Mouse (Mus musculus) embryonic facial prominence, embryonic 13.5 days (tissue): Measurements from ENCODE around the gene Abat. TPM values are rescaled to one million over a fixed set of nuclear protein-coding genes. Genes with fewer than 3 reads are reported as not detected.

Experiments used
- ATAC-seq: fragments of 200-750 bp; cut with Nextera tagmentation; 2 replicates; pipeline ENCODE4 v1.8.0; 2017; ENCODE audit warnings: low read depth; ENCODE audit not compliant: insufficient number of reproducible peaks, insufficient read depth, low FRiP score, low TSS enrichment
- H3K27ac ChIP-seq: fragments of 300-500 bp; sonication (generic); 2 replicates; pipeline ENCODE4 v1.5.1; 2015; ENCODE audit warnings: moderate library complexity, mild to moderate bottlenecking, inconsistent platforms
- H3K27me3 ChIP-seq: fragments of 300-500 bp; sonication (generic); 2 replicates; pipeline ENCODE4 v1.6.1; 2015; ENCODE audit warnings: mild to moderate bottlenecking, inconsistent platforms
- H3K36me3 ChIP-seq: fragments of 300-500 bp; sonication (generic); 2 replicates; pipeline ENCODE4 v1.6.1; 2015; ENCODE audit warnings: mild to moderate bottlenecking, inconsistent platforms
- H3K4me1 ChIP-seq: fragments of 300-500 bp; sonication (generic); 2 replicates; pipeline ENCODE4 v1.6.1; 2015; ENCODE audit warnings: inconsistent platforms
- H3K4me2 ChIP-seq: fragments of 300-500 bp; sonication (generic); 2 replicates; pipeline ENCODE4 v1.6.1; 2015; ENCODE audit warnings: moderate library complexity, mild to moderate bottlenecking, inconsistent platforms
- H3K4me3 ChIP-seq: fragments of 300-500 bp; sonication (generic); 2 replicates; pipeline ENCODE4 v1.5.1; 2015; ENCODE audit warnings: mild to moderate bottlenecking, inconsistent platforms
- H3K9ac ChIP-seq: fragments of 300-500 bp; sonication (generic); 2 replicates; pipeline ENCODE4 v1.6.1; 2015; ENCODE audit warnings: mild to moderate bottlenecking, inconsistent platforms
- H3K9me3 ChIP-seq: fragments of 300-500 bp; sonication (generic); 2 replicates; pipeline ENCODE4 v1.6.1; 2016; ENCODE audit warnings: inconsistent platforms
- WGBS: fragments of 180-500 bp; shearing (Covaris S2); methylation state at CpG from one replicate; pipeline ENCODE4 v1.1.7; 2015; ENCODE audit warnings: mixed read lengths; 5-methylcytosine and 5-hydroxymethylcytosine counted together
- polyA plus RNA-seq: library from polyadenylated mRNA; unstranded; fragments of >200 nt; fragmentation: Nextera tagmentation; extraction: Ambion mirVana; gene quantifications from 2 replicates; pipeline ENCODE4 v1.2.1, GENCODE M21; 2015

The Abat gene
- polyA plus RNA-seq, 1 experiment from 2014 or later: 25.2 TPM

DNA sequence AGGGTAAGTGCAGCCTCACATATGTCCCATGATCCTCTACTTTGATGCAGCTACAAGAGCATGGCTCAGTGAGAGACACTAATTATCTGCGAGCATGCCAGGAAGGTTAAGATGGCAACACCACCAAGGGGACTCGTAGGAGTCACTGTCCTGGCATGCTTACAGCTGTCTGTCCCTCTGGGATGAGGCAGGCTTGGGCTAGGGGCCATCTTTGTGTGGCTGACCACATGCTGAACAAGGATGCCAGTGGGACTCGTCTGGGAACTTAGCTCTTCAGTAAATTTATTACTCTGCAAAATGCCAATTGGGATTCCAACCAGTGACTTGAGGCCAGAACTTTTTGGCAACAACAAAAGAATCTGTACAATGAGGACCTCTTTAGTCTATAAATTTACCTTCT lies 62.9 kb downstream of the Abat start:
- no peak overlapping the region for H3K4me2 ChIP-seq
- no peak overlapping the region for H3K4me3 ChIP-seq
- WGBS: 81% methylated on average over 3 of the region's 3 CpGs
- no peaks in the 10 kb centered on the region for H3K4me1 ChIP-seq
- H3K9me3 ChIP-seq: no peaks in the 10 kb centered on the region
- no peak overlapping the region for H3K9ac ChIP-seq
- peaks cover 24% of the 10 kb centered on the region for H3K36me3 ChIP-seq
- no peak overlapping the region for H3K27ac ChIP-seq
- no peaks in the 10 kb centered on the region for H3K27me3 ChIP-seq
- no peak for ATAC-seq

DNA sequence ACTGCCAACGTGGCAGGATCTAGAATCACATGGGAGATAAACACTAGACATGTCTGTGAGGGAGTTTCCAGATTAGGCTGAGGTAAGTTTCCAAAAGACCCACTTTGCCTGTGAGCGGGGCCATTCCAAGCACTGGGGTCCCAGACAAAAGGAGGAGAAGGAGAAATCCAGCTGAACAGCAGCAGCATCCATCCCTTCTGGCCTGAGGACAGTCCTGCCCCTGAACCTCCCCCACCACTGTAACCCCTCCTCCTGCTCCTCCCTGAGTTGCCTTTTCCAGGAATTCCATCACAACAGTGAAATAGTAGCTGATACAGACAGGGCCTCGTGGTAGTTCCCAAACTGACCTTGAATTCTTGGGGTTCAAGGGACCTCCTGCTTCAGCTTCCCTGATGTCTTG lies 63.7 kb downstream of the Abat start:
- Histone ChIP-seq H3K4me3 (no peak overlapping the region), H3K9me3 (no peaks in the 10 kb centered on the region), H3K4me2 (no peak overlapping the region), H3K27me3 (no peaks in the 10 kb centered on the region), H3K9ac (no peak overlapping the region), H3K36me3 (peaks cover 27% of the 10 kb centered on the region), H3K27ac (no peak overlapping the region), H3K4me1 (no peaks in the 10 kb centered on the region)
- WGBS: 67% methylated on average over 3 of the region's 3 CpGs
- no peak for ATAC-seq

DNA sequence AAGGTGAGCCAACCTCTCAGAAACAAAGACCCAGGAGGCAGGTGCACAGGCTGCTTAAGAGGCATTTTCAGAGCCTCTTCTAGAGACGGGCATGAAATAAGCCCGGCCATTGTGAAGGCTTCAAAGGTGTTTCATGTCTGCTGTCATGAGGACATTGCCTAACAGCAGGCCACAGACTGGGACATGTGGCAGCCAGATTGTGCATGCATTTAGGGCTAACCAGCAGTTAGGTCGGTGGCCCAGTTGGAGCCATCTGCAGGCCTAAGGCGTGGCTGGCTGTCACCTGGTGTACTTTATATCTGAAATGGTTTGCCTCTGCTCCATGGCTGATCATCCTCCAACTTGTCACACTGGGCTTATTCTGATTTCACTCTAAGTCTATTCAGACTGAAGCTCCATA lies 65.1 kb downstream of the Abat start:
- no peak overlapping the region for H3K4me2 ChIP-seq
- H3K27me3 ChIP-seq: no peaks in the 10 kb centered on the region
- no peak overlapping the region for H3K27ac ChIP-seq
- 62% methylated on average over 4 of the region's 4 CpGs for WGBS
- H3K36me3 ChIP-seq: peaks cover 36% of the 10 kb centered on the region
- no peak overlapping the region for H3K9ac ChIP-seq
- no peaks in the 10 kb centered on the region for H3K4me1 ChIP-seq
- no peak for ATAC-seq
- 0 out of 2 replicates have a peak, but pooled peaks cover 4% of the 10 kb centered on the region for H3K9me3 ChIP-seq
- H3K4me3 ChIP-seq: no peak overlapping the region

DNA sequence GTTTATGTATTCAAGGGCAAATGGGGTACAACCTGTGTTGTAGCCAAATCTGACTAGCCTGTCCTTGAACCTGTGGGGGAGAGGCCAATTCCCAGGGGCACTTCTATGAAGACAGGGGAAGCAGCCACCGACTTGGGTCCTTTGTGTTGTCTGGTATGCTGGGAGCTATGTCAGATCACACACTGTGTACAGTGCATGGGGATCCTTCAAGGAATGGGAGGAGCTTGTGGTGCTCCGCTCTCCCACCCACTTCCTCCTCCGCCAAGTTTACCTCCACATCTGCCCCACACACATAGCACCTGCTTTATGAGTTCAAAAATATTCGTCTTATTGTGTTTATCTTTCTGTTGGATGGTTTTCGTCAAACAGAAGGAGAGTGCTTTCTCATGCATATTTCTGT lies 66.3 kb downstream of the Abat start:
- no peaks in the 10 kb centered on the region for H3K4me1 ChIP-seq
- H3K9ac ChIP-seq: no peak overlapping the region
- 0 out of 2 replicates have a peak, but pooled peaks cover 4% of the 10 kb centered on the region for H3K9me3 ChIP-seq
- H3K27me3 ChIP-seq: no peaks in the 10 kb centered on the region
- H3K4me3 ChIP-seq: no peak overlapping the region
- 79% methylated on average over 5 of the region's 5 CpGs for WGBS
- no peak overlapping the region for H3K27ac ChIP-seq
- no peak for ATAC-seq
- H3K36me3 ChIP-seq: peaks cover 39% of the 10 kb centered on the region
- H3K4me2 ChIP-seq: no peak overlapping the region

DNA sequence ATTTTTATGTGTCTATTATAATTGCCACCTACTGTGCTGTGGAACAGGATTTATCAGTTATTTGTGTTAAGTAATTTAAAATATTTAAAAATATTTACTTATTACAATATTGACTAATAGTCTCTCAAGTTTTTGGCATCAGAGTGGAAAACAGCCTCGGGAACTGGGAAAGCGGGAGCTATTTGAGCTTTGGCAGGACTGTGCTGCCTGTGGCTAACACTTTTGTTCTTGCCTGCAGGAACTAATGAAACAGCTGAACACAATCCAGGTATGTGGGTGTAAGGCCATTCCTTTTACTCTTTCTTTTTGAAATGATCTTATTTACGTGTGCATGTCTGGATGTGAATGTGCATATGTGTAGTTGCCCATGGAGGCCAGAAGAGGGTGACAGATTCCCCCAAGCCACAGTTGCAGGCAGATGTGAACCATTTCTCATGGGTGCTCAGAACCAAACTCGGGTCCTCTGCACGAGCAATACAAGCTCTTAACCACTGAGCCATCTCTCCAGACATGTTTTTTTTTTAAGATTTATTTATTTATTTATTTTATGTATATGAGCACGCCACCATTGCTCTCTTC lies 68.5 kb downstream of the Abat start:
- ATAC-seq: no peak
- no peaks in the 10 kb centered on the region for H3K4me1 ChIP-seq
- WGBS: 94% methylated on average over 6 of the region's 6 CpGs
- H3K27me3 ChIP-seq: no peaks in the 10 kb centered on the region
- H3K9ac ChIP-seq: no peak overlapping the region
- H3K4me2 ChIP-seq: no peak overlapping the region
- no peak overlapping the region for H3K27ac ChIP-seq
- peaks cover 40% of the 10 kb centered on the region for H3K36me3 ChIP-seq
- H3K9me3 ChIP-seq: 0 out of 2 replicates have a peak, but pooled peaks cover 4% of the 10 kb centered on the region
- H3K4me3 ChIP-seq: no peak overlapping the region

DNA sequence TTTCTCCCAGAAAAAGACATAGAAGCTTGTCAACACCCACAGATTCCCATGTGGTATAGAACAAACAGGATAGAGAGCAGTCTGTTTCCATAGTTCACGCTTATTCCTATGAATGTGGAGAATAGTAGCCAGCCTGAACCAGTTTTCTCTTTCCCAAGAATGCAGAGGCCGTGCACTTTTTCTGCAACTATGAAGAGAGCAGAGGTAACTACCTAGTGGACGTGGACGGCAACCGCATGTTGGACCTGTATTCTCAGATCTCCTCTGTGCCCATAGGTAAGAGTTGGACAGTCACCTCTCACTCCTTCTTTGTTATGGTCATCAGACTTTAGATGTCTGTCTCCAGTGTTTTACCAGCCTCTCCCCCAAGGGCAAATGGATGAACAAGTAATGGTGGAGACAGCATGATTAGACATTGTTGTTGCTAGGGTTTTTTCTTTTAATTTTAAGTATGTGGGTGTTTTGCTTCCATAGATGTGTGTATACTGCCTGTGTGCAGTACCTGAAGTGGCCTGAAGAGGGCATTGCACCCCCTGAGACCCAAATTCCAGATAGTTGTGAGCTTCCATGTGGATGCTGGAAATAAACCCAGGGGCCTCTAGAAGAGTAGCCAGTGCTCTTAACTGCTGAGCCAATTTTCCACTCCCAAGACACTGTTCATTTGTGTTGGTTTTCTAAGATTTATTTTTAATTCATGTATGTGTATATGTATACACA lies 69.5 kb downstream of the Abat start:
- WGBS: 93% methylated on average over 5 of the region's 5 CpGs
- Histone ChIP-seq H3K4me2 (no peak overlapping the region), H3K27me3 (no peaks in the 10 kb centered on the region), H3K9me3 (0 out of 2 replicates have a peak, but pooled peaks cover 4% of the 10 kb centered on the region), H3K4me1 (no peaks in the 10 kb centered on the region), H3K4me3 (no peak overlapping the region), H3K27ac (no peak overlapping the region), H3K9ac (no peak overlapping the region), H3K36me3 (peaks cover 40% of the 10 kb centered on the region)
- no peak for ATAC-seq

DNA sequence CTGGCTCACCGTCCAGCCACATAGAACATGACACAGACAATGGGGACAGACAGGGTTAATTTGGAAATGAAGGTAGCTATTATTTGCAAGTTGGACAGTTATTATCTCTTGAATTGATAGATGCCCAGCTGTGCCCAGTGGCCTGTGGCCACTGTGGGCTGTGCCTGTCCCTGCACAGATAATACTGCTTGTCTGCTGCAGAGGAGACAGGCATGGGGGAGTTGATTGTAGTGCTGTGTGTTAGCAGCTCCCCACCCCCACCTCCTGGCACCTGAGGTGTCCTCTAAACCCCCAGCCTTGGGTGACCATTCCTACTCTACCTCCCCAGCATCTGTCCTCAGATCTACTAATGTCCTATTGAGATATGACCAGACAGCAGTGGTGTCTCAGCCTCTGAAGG lies 71.0 kb downstream of the Abat start:
- H3K27ac ChIP-seq: no peak overlapping the region
- H3K4me3 ChIP-seq: no peak overlapping the region
- H3K9me3 ChIP-seq: 0 out of 2 replicates have a peak, but pooled peaks cover 4% of the 10 kb centered on the region
- no peak overlapping the region for H3K9ac ChIP-seq
- H3K36me3 ChIP-seq: peaks cover 43% of the 10 kb centered on the region
- ATAC-seq: no peak
- WGBS: 87% methylated on average over 1 of the region's 1 CpGs
- no peak overlapping the region for H3K4me2 ChIP-seq
- H3K27me3 ChIP-seq: no peaks in the 10 kb centered on the region
- no peaks in the 10 kb centered on the region for H3K4me1 ChIP-seq

DNA sequence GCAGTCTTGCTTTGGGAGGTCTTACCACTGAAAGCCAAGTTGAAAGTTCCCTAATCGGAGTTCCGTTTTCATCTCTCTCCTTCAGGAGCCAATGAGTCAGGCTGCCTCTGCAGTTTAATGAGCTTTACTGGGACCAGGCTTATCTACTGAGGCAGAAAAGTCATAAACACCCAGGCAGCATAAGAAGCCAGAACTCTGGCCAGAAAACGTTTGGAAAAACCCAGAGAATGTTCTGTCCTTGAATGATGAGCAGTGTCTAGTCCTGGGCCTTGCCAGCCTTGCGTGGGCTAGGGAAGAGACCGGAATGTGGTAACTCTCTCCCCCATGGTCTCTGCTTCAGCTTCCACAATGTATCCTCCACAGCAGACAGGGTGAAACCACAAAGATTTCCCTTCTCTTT lies 71.8 kb downstream of the Abat start:
- H3K27me3 ChIP-seq: no peaks in the 10 kb centered on the region
- H3K36me3 ChIP-seq: peaks cover 49% of the 10 kb centered on the region
- H3K4me2 ChIP-seq: no peak overlapping the region
- no peak overlapping the region for H3K4me3 ChIP-seq
- no peak overlapping the region for H3K27ac ChIP-seq
- 0 out of 2 replicates have a peak, but pooled peaks cover 4% of the 10 kb centered on the region for H3K9me3 ChIP-seq
- no peaks in the 10 kb centered on the region for H3K4me1 ChIP-seq
- H3K9ac ChIP-seq: no peak overlapping the region
- WGBS: 82% methylated on average over 5 of the region's 5 CpGs
- ATAC-seq: no peak

DNA sequence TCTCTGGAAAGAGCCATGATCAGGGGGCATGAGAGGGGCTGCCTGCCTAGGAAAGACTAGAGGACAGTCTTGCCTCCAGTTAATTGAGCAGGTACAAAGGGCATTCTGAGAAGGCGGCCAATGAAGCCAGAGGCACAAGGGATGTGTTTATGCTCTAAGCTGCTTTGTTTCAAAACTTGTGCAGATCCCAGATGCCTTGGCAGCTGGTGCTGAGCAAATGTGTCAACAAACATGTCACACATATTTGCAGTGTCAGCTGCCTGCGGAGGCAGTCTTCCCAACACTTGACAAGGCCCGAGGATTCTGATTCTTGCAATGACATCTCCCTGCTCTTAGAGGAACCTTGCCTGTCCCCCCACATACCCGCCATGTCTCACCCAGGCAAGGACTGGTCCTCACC lies 82.2 kb downstream of the Abat start:
- WGBS: 73% methylated on average over 4 of the region's 4 CpGs
- no peak overlapping the region for H3K4me3 ChIP-seq
- no peak overlapping the region for H3K9ac ChIP-seq
- no peak for ATAC-seq
- no peak overlapping the region for H3K27ac ChIP-seq
- H3K4me2 ChIP-seq: no peak overlapping the region
- H3K9me3 ChIP-seq: no peaks in the 10 kb centered on the region
- H3K36me3 ChIP-seq: 0 out of 2 replicates have a peak, but pooled peaks cover 3% of the 10 kb centered on the region
- H3K27me3 ChIP-seq: no peaks in the 10 kb centered on the region
- no peaks in the 10 kb centered on the region for H3K4me1 ChIP-seq

DNA sequence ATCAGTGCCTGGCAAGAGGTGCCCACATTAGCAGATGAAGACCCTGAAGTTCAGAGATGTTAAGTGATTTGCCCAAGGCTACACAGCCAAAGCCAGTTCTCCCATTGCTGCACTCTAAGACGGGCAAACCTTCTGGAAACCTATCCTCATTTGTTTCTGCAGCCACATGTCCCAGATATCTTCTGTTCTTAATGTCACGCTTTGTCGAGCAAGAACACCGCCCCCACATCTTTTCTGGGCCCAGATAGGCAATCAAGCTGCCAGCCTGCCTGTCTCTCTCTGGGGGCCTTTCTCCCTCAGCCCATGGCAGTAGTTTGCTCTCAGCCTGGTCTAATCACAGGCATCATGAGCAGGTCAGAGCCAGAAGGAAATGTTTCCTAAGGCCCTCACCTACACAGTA lies 83.1 kb downstream of the Abat start:
- WGBS: 50% methylated on average over 4 of the region's 4 CpGs
- no peak overlapping the region for H3K9ac ChIP-seq
- no peak overlapping the region for H3K4me3 ChIP-seq
- H3K36me3 ChIP-seq: 0 out of 2 replicates have a peak, but pooled peaks cover 3% of the 10 kb centered on the region
- no peaks in the 10 kb centered on the region for H3K27me3 ChIP-seq
- no peak overlapping the region for H3K27ac ChIP-seq
- no peak overlapping the region for H3K4me2 ChIP-seq
- H3K4me1 ChIP-seq: no peaks in the 10 kb centered on the region
- H3K9me3 ChIP-seq: no peaks in the 10 kb centered on the region
- ATAC-seq: no peak

DNA sequence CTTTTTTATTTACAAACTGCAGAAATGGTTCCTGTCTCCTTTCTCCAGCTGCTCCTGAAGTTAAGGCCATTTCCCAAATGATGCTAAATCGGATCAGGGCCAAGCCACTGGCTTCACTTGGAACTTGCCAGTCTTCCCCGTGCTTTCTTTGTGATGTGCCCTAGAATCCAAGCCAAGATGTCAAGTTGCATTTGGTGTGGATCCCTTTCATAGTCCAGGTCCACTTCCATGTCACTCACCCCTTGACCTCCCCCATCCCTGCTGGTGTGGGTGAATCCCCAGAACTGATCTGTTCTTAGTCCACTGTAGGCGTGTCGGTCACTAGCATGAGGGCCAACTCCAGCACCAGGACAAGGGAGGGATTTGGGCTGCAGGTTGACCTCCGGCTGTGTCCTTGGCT lies 84.3 kb downstream of the Abat start:
- Histone ChIP-seq H3K27me3 (no peaks in the 10 kb centered on the region), H3K4me2 (no peak overlapping the region), H3K4me3 (no peak overlapping the region), H3K36me3 (0 out of 2 replicates have a peak, but pooled peaks cover 5% of the 10 kb centered on the region), H3K9me3 (no peaks in the 10 kb centered on the region), H3K9ac (no peak overlapping the region), H3K27ac (no peak overlapping the region), H3K4me1 (no peaks in the 10 kb centered on the region)
- 85% methylated on average over 5 of the region's 5 CpGs for WGBS
- ATAC-seq: no peak

DNA sequence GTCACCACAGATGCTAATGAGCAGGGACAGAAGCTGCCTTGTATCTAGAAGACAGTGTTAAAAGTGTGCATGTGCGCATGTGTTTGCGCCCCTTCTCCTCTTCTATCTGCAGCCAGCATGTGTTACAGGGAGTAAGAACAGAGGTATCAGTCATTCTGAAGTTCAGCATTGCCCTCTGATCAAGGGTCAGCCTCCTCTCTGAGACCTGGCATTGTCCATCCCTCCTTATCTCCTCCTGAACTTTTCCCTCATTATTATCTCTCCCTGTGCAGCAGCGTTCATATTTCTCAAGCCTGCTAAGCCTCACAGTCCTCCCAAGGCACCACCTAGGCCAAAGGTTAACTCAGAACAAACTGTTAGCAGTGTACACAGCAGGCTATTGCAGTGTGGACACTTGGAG lies 90.6 kb downstream of the Abat start:
- 80% methylated on average over 3 of the region's 3 CpGs for WGBS
- no peaks in the 10 kb centered on the region for H3K9me3 ChIP-seq
- H3K4me3 ChIP-seq: no peak overlapping the region
- H3K4me2 ChIP-seq: no peak overlapping the region
- H3K4me1 ChIP-seq: no peaks in the 10 kb centered on the region
- peaks cover 14% of the 10 kb centered on the region; the same call in 1 of the 2 replicates for H3K36me3 ChIP-seq
- H3K27me3 ChIP-seq: no peaks in the 10 kb centered on the region
- no peak overlapping the region for H3K27ac ChIP-seq
- H3K9ac ChIP-seq: no peak overlapping the region
- ATAC-seq: no peak
